Mouse (Mus musculus) heart, adult 11 months (tissue): Measurements from ENCODE around the gene Chst10.
A peak's percentile ranks its signal among the peaks of the same experiment; 100 is the strongest.

Experiments
- DNase-seq: peaks from one replicate; pipeline ENCODE4 v3.0.0; 2022

Gene Chst10

GRCm38 (mm10) chr1:38897431-38898248 lies at the start of gene Chst10:
TSS of gene Chst10 (minus strand) at chr1:38898161.
- DNase-seq: peak; percentile 95

GRCm38 (mm10) chr1:38939608-38940007 lies 41.6 kb upstream of the Chst10 start:
- DNase-seq: no peak

- DNase-seq: no peak
Observed at GRCm38 (mm10) chr1:38938849-38939248, 40.9 kb upstream of the Chst10 start, which contains the start of gene Nms. TSS of gene Nms (plus strand) at chr1:38939149.

GRCm38 (mm10) chr1:38936780-38937179 lies 38.8 kb upstream of the Chst10 start:
- DNase-seq: no peak

- no peak for DNase-seq
Observed at GRCm38 (mm10) chr1:38934668-38935067, 36.7 kb upstream of the Chst10 start.

- no peak for DNase-seq
Observed at GRCm38 (mm10) chr1:38930767-38931166, 32.8 kb upstream of the Chst10 start.

- DNase-seq: no peak
Observed at GRCm38 (mm10) chr1:38929468-38929867, 31.5 kb upstream of the Chst10 start.

GRCm38 (mm10) chr1:38928996-38929395 lies 31.0 kb upstream of the Chst10 start:
- no peak for DNase-seq

GRCm38 (mm10) chr1:38903985-38904384 lies 6.0 kb upstream of the Chst10 start:
- no peak for DNase-seq

GRCm38 (mm10) chr1:38902571-38902970 lies 4.6 kb upstream of the Chst10 start:
- no peak for DNase-seq

GRCm38 (mm10) chr1:38893081-38893480 lies 4.9 kb downstream of the Chst10 start:
- no peak for DNase-seq

- DNase-seq: peak; percentile 22
Observed at GRCm38 (mm10) chr1:38891444-38891843, 6.5 kb downstream of the Chst10 start.

GRCm38 (mm10) chr1:38888803-38889202 lies 9.2 kb downstream of the Chst10 start:
- DNase-seq: peak; percentile 22

- DNase-seq: peak; percentile 59
Observed at GRCm38 (mm10) chr1:38887011-38887410, 10.9 kb downstream of the Chst10 start.

- peak; percentile 76 for DNase-seq
Observed at GRCm38 (mm10) chr1:38886602-38887001, 11.4 kb downstream of the Chst10 start.

- DNase-seq: peak; percentile 86
Observed at GRCm38 (mm10) chr1:38885956-38886355, 12.0 kb downstream of the Chst10 start.

GRCm38 (mm10) chr1:38883766-38884165 lies 14.2 kb downstream of the Chst10 start:
- peak; percentile 75 for DNase-seq

- peak; percentile 27 for DNase-seq
Observed at GRCm38 (mm10) chr1:38882746-38883145, 15.2 kb downstream of the Chst10 start.

GRCm38 (mm10) chr1:38881366-38881765 lies 16.6 kb downstream of the Chst10 start:
- no peak for DNase-seq

- no peak for DNase-seq
Observed at GRCm38 (mm10) chr1:38876671-38877382, 21.1 kb downstream of the Chst10 start.

GRCm38 (mm10) chr1:38873911-38874310 lies 24.1 kb downstream of the Chst10 start:
- no peak for DNase-seq

GRCm38 (mm10) chr1:38871834-38872233 lies 26.1 kb downstream of the Chst10 start:
- DNase-seq: no peak

- DNase-seq: no peak
Observed at GRCm38 (mm10) chr1:38869398-38870195, 28.4 kb downstream of the Chst10 start.
